Mouse (Mus musculus) retina, postnatal 7 days (tissue): ENCODE measurements around the gene Mx1.

ENCODE experiments used
- DNase-seq: peaks from one replicate; pipeline ENCODE4 v3.0.0-alpha.2; 2012; ENCODE audit warnings: low read depth, low spot score

The Mx1 gene

DNA sequence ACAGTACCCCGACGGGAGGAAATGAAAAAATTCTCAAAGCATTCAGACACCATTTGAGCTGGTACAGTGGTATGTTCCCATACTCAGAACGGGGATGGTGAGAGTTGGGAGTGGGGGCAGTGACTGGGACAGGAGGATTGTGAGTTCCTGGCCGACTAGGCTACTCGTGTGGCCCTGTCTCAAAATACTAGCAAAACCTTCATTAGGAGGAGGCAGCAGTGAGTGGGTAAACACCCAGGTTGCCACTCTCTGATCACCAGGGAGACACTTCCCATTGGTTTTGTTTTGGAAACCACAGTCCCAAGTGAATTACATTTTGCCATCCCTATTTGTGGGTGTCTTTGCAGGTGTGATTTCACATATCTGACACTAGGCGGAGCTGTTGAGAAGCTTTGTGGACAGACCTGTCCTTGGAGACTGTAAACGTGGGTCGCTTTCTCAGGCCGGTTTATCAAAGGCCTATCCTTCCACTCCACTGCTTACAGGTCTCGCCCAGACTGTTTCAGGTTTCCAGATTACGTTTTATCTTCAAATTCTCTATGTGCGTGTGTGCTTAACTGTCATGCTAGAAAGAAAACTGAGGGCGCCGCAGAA lies 18.9 kb downstream of the Mx1 start:
- peak; percentile 54 for DNase-seq

DNA sequence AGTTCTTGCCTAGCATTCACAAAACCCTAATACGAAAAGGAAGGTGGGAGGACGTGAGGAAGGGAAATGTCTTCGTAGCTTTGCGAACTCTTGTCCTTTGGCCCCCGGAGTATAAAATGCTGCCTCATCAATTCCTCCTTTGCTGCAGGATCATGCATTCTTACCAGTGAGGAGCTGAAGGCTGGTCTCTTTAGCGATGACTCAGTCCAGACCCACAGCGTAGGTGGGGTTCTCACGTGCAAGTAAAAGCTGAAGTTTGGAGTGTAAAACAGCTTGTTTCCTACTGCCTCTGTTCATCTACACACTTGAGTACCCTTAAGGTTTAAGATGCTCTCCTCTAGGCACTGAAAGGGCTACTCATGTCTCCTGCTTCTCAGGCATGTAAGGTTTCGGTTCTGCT lies 20.7 kb downstream of the Mx1 start:
- no peak for DNase-seq

DNA sequence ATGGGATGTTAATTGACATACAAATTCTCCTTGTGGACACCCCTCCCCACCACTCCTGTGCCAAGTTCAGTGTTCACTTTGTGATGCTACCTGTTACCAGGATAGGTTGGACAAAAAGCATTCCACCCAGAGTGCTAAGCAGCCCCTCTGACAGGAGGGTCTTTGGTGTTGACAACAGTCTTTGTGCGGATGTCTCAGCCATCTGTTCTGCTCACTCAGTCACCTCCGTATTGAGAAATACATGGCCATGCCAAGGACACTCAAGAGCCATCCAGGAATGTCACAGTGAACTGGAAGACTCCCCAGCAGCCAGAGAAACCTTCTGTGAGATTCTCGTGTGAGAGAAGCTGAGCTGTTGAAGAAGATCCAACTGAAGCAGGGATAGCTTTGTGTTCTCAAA lies 24.5 kb downstream of the Mx1 start:
- DNase-seq = no peak

DNA sequence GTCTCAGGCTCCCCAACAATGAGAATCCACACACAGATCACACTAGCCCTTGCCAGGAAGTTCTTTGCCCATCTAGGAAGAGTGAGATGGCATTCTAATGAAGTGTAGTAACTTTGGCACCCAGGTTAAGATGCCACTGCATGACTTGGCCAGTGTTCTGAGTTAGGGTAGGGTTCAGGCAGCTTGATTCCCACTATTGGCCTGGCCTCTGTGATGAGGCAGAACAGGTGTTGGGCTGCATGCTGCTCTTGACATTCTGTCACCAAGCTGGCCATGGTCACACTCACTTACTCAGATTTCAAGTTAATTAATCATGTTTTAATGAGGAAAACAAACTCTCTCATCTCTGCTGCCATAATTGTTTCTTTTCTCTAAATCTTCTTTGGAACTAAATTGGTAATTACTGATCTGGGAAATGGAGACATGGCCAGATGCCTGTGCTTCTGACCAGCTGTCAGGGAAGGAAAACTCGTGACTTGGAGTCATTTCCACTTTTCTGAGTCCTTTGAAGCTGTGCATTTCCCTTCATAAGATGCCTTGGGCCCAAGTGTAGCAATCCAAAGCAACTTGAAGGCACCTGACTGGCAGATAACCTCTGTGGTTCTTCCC lies 25.2 kb downstream of the Mx1 start:
- DNase-seq = no peak

DNA sequence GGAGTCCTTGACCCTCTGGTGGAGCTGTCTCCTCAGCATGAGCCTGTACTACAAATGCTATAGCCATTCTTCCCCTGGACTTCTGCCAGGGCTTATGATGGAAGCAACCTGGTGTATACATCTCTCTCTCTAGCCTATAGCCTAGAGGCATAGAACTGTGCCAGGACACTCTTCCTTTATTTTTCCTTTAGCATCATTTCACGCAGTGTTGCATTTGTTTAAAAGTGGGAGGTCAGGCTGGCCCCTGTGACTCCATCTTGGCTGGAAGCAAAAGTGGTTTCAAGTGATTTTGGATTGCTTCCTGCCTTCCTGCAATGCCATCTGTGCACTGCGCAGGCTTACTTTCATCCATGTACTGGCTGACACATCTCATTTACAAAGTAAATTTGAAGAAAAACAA lies 28.5 kb downstream of the Mx1 start:
- DNase-seq = no peak

DNA sequence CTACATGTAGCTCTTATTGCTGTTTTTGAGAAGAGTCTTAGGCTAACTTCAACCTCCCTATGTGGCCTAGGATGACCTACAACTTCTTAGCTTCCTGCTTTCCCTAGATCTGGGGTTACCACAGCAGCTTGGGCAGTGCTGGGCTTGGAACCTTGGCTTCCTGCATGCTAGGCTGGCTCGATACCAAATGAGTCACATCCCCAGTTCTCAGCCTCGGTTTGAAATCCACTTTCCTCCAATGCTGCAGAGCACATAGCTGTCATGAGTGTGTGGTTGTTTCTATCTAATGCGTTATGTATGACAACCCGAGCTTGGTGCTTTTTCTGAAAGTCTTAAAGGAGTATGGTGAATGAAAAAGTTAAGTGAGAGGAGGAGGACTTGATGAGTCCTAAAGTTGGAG lies 31.4 kb downstream of the Mx1 start:
- no peak for DNase-seq

DNA sequence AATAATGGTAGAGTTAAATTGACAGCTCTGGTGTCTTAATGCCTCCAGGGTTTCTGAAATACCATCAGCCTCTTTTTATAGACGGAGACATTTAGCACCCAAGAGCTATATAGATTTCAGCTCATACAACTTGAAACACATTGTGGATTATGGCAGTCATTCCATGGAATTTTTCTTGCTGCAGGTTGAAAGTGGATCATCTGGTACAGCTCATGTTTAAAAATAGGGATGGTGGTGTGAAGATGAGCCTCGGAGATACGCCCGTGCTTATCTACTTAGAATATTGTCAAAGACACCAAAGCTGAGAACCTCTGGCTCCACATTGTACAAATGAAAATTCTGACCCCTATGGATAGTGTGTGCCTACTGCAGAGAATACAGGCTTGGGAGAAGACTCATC lies 32.6 kb downstream of the Mx1 start:
- DNase-seq = no peak

DNA sequence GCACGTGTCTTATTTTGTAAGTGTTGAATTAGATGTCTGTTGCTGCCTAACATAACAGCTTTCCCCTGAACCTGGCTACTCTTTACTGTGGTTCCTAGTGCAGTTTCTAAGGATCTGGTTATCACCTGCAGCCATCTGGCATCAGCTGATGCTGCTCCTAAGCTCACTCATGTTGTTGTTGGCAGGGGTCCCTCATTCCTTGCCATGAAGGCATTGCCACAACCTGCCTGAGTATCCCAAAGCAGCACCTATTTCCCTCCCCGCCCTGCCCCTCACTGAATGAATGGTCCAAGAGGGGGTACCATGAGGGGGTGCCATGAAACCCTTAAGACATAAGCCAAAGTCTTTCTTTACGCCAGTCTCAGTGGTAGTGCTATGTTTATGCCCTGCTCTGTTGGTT lies 34.7 kb downstream of the Mx1 start:
- DNase-seq = no peak

DNA sequence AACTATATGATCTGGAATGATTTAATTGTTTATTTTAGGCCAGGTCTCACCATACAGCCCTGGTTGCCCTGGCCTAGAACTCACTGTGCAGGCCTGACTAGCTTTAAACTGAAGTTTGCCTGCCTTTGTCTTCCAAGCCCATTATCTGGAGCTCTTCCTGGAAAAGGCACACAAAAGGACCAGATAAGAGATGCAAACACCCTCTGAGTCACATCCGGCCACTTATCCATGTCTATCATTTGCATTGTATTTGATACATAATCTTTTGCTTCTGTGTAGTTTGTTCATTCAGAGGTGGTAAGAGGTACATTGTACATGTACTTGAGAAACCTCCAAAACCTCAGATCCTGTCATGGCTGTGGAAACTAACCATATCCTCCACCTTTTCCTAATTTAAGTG lies 39.1 kb downstream of the Mx1 start:
- DNase-seq = no peak

DNA sequence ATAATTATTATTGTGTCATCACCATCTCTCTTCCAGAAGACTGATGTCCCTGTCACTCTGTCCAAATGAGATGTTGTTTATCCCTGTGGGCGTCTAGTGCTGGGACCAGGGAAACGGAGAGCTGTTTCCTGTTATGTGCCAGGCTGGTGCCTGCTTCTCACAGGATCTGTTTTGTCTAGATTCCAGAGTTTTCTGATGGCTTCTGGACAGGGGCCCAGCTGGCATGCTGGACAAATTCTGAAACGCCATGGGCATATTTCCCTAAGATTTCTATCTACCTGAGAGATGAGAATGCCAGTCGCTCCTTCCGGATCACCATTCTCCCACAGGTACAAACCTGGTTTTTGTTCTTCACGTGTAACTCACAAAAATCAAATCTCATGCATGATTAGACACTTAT lies 41.0 kb downstream of the Mx1 start:
- DNase-seq = no peak

DNA sequence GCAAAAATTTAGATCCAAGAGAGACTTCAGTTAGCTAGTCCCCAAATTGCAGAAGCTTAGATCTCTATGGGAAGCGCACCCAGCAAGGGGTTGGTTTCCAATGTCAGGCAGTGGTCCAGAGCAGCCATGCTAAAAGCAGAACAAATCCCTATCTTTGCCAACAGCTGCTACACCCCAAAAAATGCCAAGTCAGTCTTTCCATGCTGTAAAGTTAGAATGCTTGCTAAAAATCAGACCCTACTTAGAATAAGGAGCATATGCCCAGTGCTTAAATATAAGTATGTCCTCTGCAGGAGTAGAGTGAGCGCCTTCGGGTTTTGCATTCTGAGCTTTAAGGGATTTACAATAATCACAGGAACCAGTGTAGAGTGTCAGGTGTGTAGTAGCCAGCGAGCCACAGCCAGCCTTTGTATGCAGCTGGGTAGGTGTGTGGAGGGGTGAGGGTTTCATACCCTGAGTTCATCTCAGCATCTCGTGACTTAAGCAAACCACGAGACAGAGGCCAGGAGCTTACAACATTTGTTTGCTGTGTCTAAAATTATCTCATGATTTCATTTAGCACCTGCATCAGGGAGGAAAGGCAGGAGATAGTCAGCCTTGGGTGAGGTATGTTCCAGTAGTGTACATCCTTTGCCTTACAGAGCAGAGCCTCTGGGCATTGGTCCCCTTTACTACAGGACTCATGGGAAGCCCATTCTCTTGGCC lies 43.8 kb downstream of the Mx1 start:
- no peak for DNase-seq

DNA sequence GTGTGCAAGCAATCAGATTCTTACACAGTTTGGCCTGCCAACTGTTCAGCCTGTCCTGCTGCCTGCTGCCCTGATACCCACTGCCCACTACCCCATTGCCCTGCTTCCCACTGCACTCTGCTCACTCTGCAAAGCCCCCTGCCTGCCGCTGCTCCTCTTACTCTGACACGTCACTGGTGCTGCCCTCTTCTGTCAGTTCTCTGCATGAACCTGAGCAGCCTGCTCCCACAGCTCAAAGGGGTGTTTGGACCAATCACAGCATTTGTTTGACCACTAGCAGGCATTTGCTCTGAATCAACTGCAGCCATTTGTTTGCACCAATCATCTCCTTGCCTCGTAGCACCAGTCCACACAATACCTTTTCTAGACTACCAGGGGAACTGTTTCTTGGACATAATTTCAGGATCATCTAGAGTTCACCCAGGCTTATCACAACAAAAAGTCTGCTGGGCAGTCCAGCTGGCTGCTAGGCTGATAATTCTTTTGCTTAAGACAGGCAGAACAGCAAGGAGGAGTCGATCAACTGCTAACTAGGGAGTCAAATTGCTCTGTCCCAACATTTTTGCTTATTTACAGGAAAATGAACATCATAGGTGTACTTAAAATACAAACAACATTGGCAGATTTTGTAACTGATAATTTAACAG lies 44.7 kb downstream of the Mx1 start:
- peak; percentile 24 for DNase-seq

DNA sequence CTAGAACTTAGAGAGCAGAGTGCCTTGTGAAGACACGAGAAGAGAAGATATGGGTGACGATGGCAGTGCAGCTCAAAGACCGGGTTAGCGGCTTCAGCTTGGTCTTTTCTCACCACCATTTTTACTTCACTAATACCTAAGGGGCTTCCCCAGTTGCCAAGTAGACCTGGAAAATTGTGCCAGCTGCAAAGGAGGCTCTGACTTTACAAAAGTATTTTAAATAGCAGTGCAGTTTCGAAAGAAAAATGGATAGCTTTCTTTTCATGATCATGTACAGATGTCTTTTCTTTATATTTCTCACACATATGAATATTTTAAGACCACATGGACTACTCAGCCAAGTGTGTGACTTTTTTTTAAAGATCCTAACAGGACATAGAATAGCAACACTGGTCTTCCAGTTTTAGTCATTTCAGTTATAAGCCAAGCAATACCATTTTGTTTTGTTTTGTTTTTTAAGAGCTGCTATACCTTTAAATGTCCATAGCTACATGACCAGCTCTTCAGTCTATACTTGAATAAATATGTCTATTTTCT lies 57.2 kb downstream of the Mx1 start:
- DNase-seq = no peak

DNA sequence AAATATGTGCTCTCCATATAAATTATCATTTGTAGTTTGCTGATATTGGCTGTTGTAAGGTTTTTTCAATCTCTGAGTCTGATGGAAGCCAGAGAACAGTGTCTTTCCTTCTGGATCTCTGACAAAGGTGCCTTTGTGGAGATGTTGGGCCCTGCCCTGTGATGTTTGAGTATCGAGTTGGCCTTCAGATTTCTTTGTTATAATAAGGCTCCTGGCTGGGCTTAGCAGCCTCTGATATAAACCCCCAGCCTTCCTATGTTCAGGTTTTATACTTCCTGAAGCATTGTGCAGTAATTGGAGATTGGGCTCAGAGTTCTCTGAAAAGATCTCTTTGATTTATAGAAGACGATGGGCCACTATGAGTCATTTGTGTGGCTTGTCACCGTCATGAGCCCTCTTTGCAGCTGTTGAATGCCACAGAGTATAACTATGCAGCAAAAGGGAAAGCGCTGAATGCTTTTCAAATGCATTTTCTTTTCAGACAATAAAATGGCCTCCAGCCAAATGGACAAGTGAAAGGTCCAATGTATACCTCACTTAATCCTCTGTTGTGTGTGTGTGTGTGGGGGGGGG lies 60.4 kb downstream of the Mx1 start:
- no peak for DNase-seq

DNA sequence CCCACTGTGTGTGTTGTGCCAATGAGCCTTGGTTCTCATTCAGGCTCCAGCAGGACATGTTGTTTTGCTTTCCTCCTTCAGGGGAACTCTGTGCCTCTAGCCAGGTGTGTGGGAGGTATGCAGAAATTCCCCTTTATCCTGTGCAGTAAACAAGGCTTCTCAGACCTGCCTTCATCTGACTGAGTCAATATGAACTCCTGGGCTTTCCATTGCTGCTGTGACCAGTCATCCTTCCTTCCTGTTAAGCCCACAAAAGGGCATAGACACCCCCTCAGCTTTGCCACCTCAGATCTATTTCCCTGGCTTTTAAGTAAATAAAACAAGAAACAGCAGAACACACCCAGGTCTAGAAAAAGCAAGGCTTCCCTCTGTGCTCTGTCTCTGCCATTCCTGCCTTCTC lies 61.0 kb downstream of the Mx1 start:
- DNase-seq = no peak

DNA sequence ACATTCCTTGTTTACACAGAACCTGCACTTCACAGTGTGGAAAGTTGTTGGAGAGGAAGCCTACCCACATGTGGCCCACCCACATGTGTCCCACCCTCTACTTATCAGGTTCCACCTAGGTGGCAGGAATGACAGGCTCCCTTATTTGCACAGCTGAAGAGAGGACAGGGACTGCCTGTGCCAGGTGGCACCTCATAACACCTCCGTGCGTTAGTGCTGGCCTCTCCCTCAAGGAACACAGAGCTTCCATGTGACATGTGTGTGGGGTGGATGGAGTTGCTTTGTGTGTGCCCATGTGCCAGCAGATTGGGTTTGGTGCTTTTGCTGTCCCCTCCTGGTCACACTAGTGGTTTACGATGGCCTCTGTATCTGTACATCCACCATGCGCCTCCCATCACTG lies 62.7 kb downstream of the Mx1 start:
- DNase-seq = no peak

DNA sequence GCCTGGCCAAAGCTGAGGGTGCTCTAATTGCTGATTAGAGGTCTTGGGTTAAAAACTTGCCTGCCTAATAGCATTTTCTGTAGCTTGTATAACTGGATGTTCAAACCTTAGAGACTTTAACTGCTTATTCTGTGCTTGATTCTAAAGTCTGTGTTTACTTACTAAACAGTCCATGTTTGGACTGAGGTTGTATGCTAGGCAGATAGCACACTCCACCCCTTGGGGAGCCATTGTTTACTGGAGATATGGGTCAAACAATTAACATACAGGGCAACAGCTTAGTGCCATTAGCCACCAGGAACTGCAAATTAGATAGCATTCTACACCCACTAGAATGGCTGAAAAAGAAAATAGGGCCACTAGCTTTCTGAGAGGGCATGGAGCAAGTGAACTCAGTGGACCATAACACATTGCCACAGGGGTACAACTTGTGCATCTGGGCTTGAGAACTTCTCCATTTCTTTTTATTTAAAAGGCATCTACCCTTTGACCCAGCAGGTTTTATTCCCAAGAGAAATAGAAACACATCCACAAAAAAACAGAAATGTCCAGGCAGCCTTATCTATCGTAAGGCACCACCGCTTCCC lies 64.7 kb downstream of the Mx1 start:
- DNase-seq = no peak
